ENCODE assay signal across 7 mouse cellular contexts in the genomic region with DNA sequence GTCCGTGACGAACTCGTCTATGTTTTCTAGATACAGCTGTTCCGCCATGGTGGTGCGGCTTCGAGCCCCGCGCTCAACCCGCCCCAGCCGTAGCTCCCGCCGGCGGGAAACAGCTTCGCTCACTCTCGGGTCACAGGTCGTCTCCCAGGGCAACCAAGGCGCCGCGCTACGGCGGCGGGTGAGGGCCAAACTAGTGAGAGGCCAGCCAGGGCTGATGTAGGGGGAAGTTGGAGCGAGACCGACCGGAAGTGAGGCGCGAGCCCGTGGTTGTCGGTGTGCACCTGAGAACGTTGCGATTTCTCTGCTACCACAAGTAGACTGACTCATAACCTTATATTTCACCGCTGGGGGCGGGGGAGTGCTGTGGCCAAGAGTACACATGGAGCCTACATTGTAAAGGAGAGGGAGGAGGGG. TPM values are rescaled to one million over a fixed set of nuclear protein-coding genes. Genes with fewer than 3 reads are reported as not detected.
A peak's percentile ranks its signal among the peaks of the same experiment; 100 is the strongest.
DNase-seq lines count a peak whose midpoint lies in the region; ATAC-seq lines count a peak whose summit lies in the region.

TSS of gene Pold3 (minus strand) at position 190 of the 414 bp plus-strand sequence.

- peak; percentile 96 for ATAC-seq in intestine, embryonic 16.5 days
- ATAC-seq in midbrain, embryonic 11.5 days (ENCODE audit: low FRiP score) = peak; percentile 96

- intact Hi-C loops in left cerebral cortex, postnatal 36 days (cut with DNase I) = loop anchor here (1.0 to 10.0 kb wide), 3 partner anchors 38 to 106 kb away; partner anchors contain the start of genes Lipt2 and Pgm2l1

- peak within 1 kb of the TSS; percentile 95 for H3K4me3 ChIP-seq in intestine, embryonic 16.5 days (ENCODE audit: low read length)
- peak within 1 kb of the TSS; percentile 90 for H3K4me3 ChIP-seq in midbrain, embryonic 11.5 days (ENCODE audit: low read depth, low read length)

- no peaks in the 10 kb centered on the region for H3K27me3 ChIP-seq in intestine, embryonic 16.5 days (replicated peaks; ENCODE audit: control insufficient read depth, insufficient read depth, low read length)
- no peaks in the 10 kb centered on the region for H3K27me3 ChIP-seq in midbrain, embryonic 11.5 days (ENCODE audit: control insufficient read depth, insufficient read depth, low read length)

- peaks cover 4% of the 10 kb centered on the region; the same call in 1 of the 2 replicates for H3K36me3 ChIP-seq in intestine, embryonic 16.5 days (ENCODE audit: control insufficient read depth, insufficient read depth, low read length)
- peaks cover 5% of the 10 kb centered on the region for H3K36me3 ChIP-seq in midbrain, embryonic 11.5 days (ENCODE audit: control insufficient read depth, insufficient read depth, low read length)

- H3K4me1 ChIP-seq in intestine, embryonic 16.5 days (ENCODE audit: control insufficient read depth, insufficient read depth, low read length) = no peaks in the 10 kb centered on the region; the same call in 1 of the 2 replicates
- peaks cover 5% of the 10 kb centered on the region; the same call in 1 of the 2 replicates for H3K4me1 ChIP-seq in midbrain, embryonic 11.5 days (ENCODE audit: control insufficient read depth, insufficient read depth, low read length)

- H3K9ac ChIP-seq in intestine, embryonic 16.5 days (ENCODE audit: low read depth, low read length) = peak within 1 kb of the TSS; percentile 92
- H3K9ac ChIP-seq in midbrain, embryonic 11.5 days (ENCODE audit: low read length) = peak within 1 kb of the TSS; percentile 94

- whole genome bisulfite sequencing in intestine, embryonic 16.5 days = under 1% methylated on average over 33 of the region's 33 CpGs
- WGBS in midbrain, embryonic 11.5 days = under 1% methylated on average over 33 of the region's 33 CpGs

- peak within 1 kb of the TSS; percentile 89 for H3K27ac ChIP-seq in intestine, embryonic 16.5 days (ENCODE audit: low read length)
- peak within 1 kb of the TSS; percentile 77 for H3K27ac ChIP-seq in midbrain, embryonic 11.5 days (ENCODE audit: low read depth, low read length)

- H3K4me2 ChIP-seq in intestine, embryonic 16.5 days (ENCODE audit: low read depth, low read length) = peak within 1 kb of the TSS; percentile 74
- peak within 1 kb of the TSS; percentile 78 for H3K4me2 ChIP-seq in midbrain, embryonic 11.5 days

- no peaks in the 10 kb centered on the region for H3K9me3 ChIP-seq in intestine, embryonic 16.5 days (ENCODE audit: control insufficient read depth, low read length)
- no peaks in the 10 kb centered on the region for H3K9me3 ChIP-seq in midbrain, embryonic 11.5 days (ENCODE audit: control insufficient read depth, low read length)

- peak; percentile 98 for DNase-seq in adrenal gland, adult 8-10 months
- DNase-seq in embryo, embryonic 9.5 days (ENCODE audit: extremely low spot score) = peak; percentile 100
- peak; percentile 98 to 99 for DNase-seq in gastrocnemius, postnatal 4 days (ENCODE audit: low spot score in 2 of 2)
- DNase-seq in left cerebral cortex, postnatal 36 days (ENCODE audit: low spot score in 2 of 2) = peak; percentile 99 to 100
- peak; percentile 100 for DNase-seq in midbrain, embryonic 11.5 days (ENCODE audit: low spot score, missing footprints)
- peak; percentile 94 for DNase-seq in skeletal muscle tissue, adult 2 months (ENCODE audit: low read depth, low spot score)

RNA-seq across cellular contexts. Expression of gene Pold3, which starts in this region (rescaled TPM):
- total RNA-seq in adrenal gland, adult 8-10 months (2022) = 10 to 100 TPM; 21.5 to 31.9 (median 26.0) TPM
- total RNA-seq in gastrocnemius, postnatal 4 days (2021) = 10 to 100 TPM; 25.1 to 26.0 TPM
- polyA plus RNA-seq in intestine, embryonic 16.5 days (2015; fragmentation: Nextera tagmentation; extraction: Ambion mirVana) = 41.0 and 45.7 TPM in 2 replicates
- total RNA-seq in left cerebral cortex, postnatal 36 days (2021) = 10 to 100 TPM; 23.0 to 37.3 TPM
- 100 and 104 TPM in 2 replicates for polyA plus RNA-seq in midbrain, embryonic 11.5 days (2014; fragmentation: Nextera tagmentation; extraction: Ambion mirVana)

Comparison
In these comparisons a context has a peak if more than half of its experiments do, and no peak if none do; other contexts are left out.
1. Peak in every context shown above with its lines: DNase-seq, ATAC-seq, H3K4me3 ChIP-seq and H3K27ac ChIP-seq.